Mouse (Mus musculus) spleen, adult 2 months (tissue): ENCODE measurements at regions not wholly inside any gene's neighbourhood (a gene's known extent, or its start where the extent isn't known, plus 50 kb on each side); places are given as distances from the start of the nearest gene placed in this dataset.
A peak's percentile ranks its signal among the peaks of the same experiment; 100 is the strongest.

Experiments used
- DNase-seq, 2 experiments: peaks; one replicate each; pipeline versions ENCODE4 v3.0.0 to v3.0.0-alpha.2; 2012 to 2021; ENCODE audit warnings: low spot score in 2 of 2, low read depth in 1 of 2
- H3K27ac ChIP-seq: fragments of 200-500 bp; 2 replicates; pipeline ENCODE4 v1.5.1; 2012; ENCODE audit warnings: low read length, inconsistent platforms; ENCODE audit not compliant: insufficient read depth
- H3K27me3 ChIP-seq: fragments of 200-500 bp; 2 replicates; pipeline ENCODE4 v1.6.1; 2012; ENCODE audit warnings: mild to moderate bottlenecking, moderate library complexity, low read length, inconsistent platforms; ENCODE audit not compliant: control insufficient read depth, insufficient read depth
- H3K36me3 ChIP-seq: fragments of 200-500 bp; 2 replicates; pipeline ENCODE4 v1.6.1; 2012; ENCODE audit warnings: mild to moderate bottlenecking, low read length, inconsistent platforms; ENCODE audit not compliant: control insufficient read depth, insufficient read depth
- H3K4me1 ChIP-seq: fragments of 200-500 bp; 2 replicates; pipeline ENCODE4 v1.6.1; 2011; ENCODE audit warnings: inconsistent platforms; ENCODE audit not compliant: control insufficient read depth, insufficient read depth, insufficient read length
- H3K4me3 ChIP-seq: fragments of 200-500 bp; 2 replicates; pipeline ENCODE4 v1.5.1; 2011; ENCODE audit warnings: mild to moderate bottlenecking, inconsistent platforms; ENCODE audit not compliant: insufficient read depth, insufficient read length; ENCODE audit errors: extremely low read depth
- CTCF ChIP-seq: fragments of 200-500 bp; IDR thresholded peaks from 2 replicates; pipeline ENCODE4 v1.5.1; 2011; ENCODE audit warnings: mild to moderate bottlenecking, inconsistent platforms; ENCODE audit not compliant: insufficient read depth, insufficient read length, insufficient replicate concordance; ENCODE audit errors: extremely low read depth
- POLR2A ChIP-seq: fragments of 200-500 bp; IDR thresholded peaks from 2 replicates; pipeline ENCODE4 v1.6.1; 2011; ENCODE audit warnings: low read depth, low read length, inconsistent platforms
- WGBS: fragments of 180-500 bp; shearing (Covaris S2); methylation state at CpG from one replicate; pipeline ENCODE4 v1.1.7; 2018; 5-methylcytosine and 5-hydroxymethylcytosine counted together

DNA sequence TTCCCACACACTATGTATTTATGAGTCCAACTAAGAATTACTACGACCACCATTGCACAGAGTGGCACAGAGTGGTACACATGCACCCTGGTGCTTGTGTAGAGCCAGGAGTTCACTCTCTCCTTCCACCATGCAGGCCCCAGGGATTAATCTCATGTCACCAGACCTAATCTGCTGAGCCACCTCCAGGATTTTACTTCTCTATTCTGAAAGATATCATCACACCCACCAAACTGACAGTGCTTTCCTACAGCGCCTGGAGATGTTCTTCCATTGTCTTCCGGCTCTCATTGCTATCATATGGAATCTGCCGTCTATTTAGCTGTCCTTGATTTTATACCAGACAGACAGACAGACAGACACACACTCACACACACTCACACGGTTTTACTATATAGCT, 71.6 kb downstream of the 1700001O22Rik start:
- TF ChIP-seq POLR2A (no peak), CTCF (no peak)
- no peaks in the 10 kb centered on the region for H3K36me3 ChIP-seq
- H3K27ac ChIP-seq, result no peak overlapping the region
- 86% methylated on average over 5 of the region's 5 CpGs for WGBS
- H3K27me3 ChIP-seq, result no peaks in the 10 kb centered on the region
- no peak for DNase-seq
- no peak overlapping the region for H3K4me3 ChIP-seq
- no peaks in the 10 kb centered on the region for H3K4me1 ChIP-seq

DNA sequence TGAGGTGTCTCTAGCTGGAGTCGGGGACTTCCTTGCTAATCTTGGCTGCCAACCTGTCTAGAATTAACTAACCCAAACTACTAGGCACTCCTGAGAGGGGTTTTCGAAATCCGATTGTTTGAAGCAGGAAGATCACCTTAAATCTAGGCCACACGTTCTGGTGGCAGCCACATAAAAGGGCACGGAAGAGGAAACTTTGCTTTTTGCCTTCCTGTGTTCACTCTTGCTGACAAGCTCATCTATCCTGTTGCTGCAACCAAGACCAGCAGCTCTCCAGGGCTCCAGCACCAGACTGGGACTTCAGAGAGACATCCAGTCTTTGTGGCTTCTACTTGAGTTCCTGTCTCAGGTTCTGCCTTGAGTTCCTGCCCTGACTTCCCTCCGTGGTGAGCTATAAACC, 75.5 kb downstream of the 1700001O22Rik start:
- WGBS, result 60% methylated on average over 6 of the region's 6 CpGs
- Histone ChIP-seq H3K36me3 (no peaks in the 10 kb centered on the region), H3K27ac (no peak overlapping the region), H3K27me3 (no peaks in the 10 kb centered on the region; the same call in 1 of the 2 replicates), H3K4me3 (no peak overlapping the region), H3K4me1 (no peaks in the 10 kb centered on the region)
- no peak for TF ChIP-seq POLR2A
- no peak for TF ChIP-seq CTCF
- no peak for DNase-seq

DNA sequence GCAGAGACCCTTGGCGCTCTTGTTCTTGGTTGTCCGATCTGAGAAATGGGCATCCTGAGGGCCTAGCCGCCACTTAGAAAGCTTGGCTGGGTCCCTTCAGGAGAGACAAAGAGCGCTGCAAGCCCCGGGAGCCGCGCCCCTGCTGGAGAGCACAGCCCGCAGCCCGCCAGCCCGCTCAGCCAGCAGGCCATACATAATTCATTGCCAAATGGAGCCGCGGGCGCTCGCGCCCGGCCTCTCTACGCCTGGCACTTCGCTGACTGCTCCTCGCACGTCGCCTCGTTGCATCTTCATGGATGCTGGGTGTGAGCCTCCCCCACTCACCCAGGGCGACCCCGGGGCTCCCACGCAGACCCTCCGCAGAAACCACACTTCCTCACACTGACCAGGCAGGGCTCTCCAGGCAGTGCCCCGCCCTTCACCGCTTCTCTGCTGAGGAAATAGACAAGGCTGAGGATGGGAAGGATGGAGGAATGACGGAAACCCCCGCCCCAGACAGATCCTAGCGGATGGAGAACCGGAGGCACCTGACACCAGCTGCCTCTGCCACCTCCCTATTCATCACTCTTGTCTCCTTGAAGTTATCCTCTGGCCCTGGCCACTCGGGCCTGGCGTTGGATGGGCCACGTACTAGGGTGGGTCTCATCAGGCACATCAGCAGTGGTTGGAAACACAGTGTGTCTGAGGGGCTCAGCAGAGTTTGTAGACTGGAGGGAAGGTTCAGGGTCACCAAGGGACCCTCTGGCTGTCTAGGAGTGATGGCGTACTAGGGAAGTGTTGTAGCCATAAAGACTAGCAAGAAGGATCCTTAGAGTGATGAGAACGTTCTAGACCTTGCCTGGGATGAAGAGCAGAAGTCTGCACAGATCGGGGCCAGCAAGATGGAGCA, 77.6 kb downstream of the 1700001O22Rik start:
- no peaks in the 10 kb centered on the region; the same call in 1 of the 2 replicates for H3K27me3 ChIP-seq
- no peaks in the 10 kb centered on the region for H3K36me3 ChIP-seq
- no peak for DNase-seq
- no peaks in the 10 kb centered on the region for H3K4me1 ChIP-seq
- H3K4me3 ChIP-seq, result no peak overlapping the region
- TF ChIP-seq CTCF, result no peak
- TF ChIP-seq POLR2A, result no peak
- WGBS, result 42% methylated on average over 38 of the region's 38 CpGs
- no peak overlapping the region for H3K27ac ChIP-seq

DNA sequence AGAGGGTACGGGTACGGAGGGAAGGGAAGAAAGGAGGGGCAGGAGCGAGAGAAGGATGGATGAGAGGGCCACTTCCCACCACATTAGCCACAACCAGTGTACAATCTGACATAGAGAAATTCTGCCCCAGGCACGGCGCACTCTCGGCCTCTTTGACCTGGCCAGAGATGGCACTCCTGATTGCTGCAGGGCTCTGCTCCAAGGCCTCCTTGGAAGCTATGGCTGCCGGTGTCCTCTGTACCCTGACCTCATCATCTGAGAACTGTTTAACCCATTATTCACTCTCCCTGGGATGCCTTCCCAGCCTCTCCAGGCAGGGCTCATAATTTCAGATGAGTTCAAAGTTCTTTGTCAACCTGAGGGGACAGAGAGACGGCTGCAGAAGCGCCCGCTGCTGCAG, 78.3 kb downstream of the 1700001O22Rik start:
- TF ChIP-seq POLR2A (no peak), CTCF (no peak)
- H3K4me1 ChIP-seq, result no peaks in the 10 kb centered on the region
- no peak for DNase-seq
- H3K27ac ChIP-seq, result no peak overlapping the region
- WGBS, result 79% methylated on average over 10 of the region's 10 CpGs
- H3K36me3 ChIP-seq, result no peaks in the 10 kb centered on the region
- H3K4me3 ChIP-seq, result no peak overlapping the region
- H3K27me3 ChIP-seq, result no peaks in the 10 kb centered on the region; the same call in 1 of the 2 replicates

DNA sequence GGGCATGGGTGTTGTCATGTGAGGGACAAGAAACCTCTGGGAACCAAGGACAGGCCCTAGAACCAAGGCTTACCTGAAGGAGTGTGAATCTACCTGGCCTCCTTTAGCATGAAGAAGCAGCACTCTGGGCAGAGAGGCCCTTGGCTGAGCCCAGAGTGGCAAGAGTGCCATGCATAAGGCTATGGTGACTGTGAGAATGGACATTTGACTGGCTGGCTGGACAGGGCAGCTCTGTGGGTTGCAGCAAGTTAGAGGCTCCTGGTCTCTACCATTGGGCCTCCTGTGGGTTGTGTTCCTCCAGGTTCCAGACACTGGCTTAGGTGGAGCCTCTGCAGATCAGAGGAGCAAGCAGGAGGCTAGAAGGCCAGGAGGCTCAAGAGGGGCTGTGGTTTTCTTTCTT, 78.9 kb downstream of the 1700001O22Rik start:
- DNase-seq, result no peak
- no peak overlapping the region for H3K4me3 ChIP-seq
- no peak overlapping the region for H3K27ac ChIP-seq
- H3K36me3 ChIP-seq, result no peaks in the 10 kb centered on the region
- H3K27me3 ChIP-seq, result no peaks in the 10 kb centered on the region; the same call in 1 of the 2 replicates
- no peaks in the 10 kb centered on the region for H3K4me1 ChIP-seq
- TF ChIP-seq CTCF (no peak), POLR2A (no peak)

DNA sequence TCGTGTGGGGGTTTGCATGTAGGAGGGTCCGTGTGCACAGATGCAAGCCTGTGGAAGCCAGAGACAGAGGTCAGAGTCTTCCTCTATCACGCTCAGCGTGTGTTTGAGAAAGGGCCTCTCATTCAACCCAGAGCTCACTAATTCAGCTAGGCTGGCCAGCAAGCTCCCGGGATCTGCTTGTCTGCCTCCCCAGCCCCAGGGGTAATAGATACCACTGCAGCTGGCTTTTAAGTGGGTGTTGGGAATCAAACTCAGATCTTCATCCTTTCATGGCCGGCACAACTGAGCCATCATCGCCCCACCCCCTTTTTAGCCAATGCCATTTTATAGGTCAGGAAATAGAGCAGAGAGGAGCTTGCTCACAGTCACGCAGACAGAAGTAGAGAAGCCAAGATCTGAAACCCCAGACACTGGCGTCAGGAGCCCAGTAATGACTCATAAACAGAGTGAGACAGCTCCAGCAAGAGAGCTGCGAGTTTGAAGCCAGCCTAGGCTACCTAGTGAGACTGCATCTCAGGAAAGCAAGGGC, 80.3 kb downstream of the 1700001O22Rik start:
- peaks cover 11% of the 10 kb centered on the region; the same call in 1 of the 2 replicates for H3K4me1 ChIP-seq
- WGBS, result 62% methylated on average over 10 of the region's 10 CpGs
- DNase-seq, result no peak
- TF ChIP-seq CTCF (no peak), POLR2A (no peak)
- peak overlapping the region; percentile 6; the same call in 1 of the 2 replicates for H3K27ac ChIP-seq
- H3K27me3 ChIP-seq, result peaks cover 4% of the 10 kb centered on the region
- no peaks in the 10 kb centered on the region for H3K36me3 ChIP-seq
- no peak overlapping the region for H3K4me3 ChIP-seq

DNA sequence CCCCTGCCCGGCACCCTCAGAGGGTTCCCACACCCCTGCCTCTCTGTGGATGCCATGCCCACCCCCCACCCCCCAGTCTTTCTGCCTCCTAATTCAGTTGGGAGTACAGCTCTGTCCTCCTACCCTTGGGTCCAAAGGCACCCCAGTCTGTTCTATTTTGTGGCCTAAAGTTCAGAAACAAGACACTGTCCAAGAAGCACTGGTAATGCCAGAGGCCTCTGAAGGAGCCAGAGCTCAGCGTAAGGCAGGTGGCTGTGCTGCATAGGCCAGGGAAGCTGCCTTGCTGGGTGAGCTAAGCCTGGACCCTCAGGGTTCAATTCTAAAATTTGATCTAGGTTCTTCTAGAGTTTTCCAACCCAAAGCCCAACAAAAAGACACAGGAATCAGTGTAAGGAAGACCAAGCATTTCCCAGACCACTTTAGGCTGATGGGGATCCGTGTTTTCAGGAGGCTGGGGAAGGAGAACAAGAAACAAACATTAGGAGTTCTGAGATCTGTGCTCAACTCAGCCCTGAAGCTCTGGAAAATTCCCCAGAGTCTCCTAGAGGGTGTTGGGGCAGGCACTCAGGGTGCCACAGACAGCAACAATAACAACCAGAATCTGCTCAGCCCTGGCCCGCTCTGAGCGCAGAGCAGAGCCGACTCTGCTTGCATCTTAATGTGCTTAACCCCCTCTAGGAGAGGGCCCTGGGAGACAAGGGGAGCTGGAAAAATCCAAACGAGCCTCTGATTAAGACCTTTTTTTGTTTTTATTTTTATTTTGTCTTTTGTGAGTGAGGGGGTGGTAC, 81.0 kb downstream of the 1700001O22Rik start:
- TF ChIP-seq CTCF (no peak), POLR2A (no peak)

More for the DNA sequence above, 81.0 kb downstream of the 1700001O22Rik start:
- WGBS, result 83% methylated on average over 7 of the region's 7 CpGs
- no peaks in the 10 kb centered on the region for H3K36me3 ChIP-seq
- peak overlapping the region; percentile 6; the same call in 1 of the 2 replicates for H3K27ac ChIP-seq
- no peak overlapping the region for H3K4me3 ChIP-seq
- peaks cover 13% of the 10 kb centered on the region; the same call in 1 of the 2 replicates for H3K4me1 ChIP-seq
- H3K27me3 ChIP-seq, result peaks cover 7% of the 10 kb centered on the region
- no peak for DNase-seq
